Comparison of ENCODE assay signal across 10 mouse cellular contexts in genomic region chr5:112285548-112286085, GRCm38 (mm10). TPM values are rescaled to one million over a fixed set of nuclear protein-coding genes. Genes with fewer than 3 reads are reported as not detected.
A peak's percentile ranks its signal among the peaks of the same experiment; 100 is the strongest.
DNase-seq lines count a peak whose midpoint lies in the region.
"Had no signal": no experiment of that assay in that cellular context is flagged by ENCODE, and none has a peak within 500 bp of the region (broad histone marks: within the 10 kb centered on the region; RNA-seq: fewer than 3 reads in every experiment).

No protein-coding gene starts in this region.

- peak; percentile 20 for DNase-seq in kidney, postnatal 10 days
- DNase-seq in kidney, adult 11 months, result no peak
- DNase-seq in A20 (ENCODE audit: low read depth, low spot score), result peak; percentile 48
- peak; percentile 18 for DNase-seq in CD4-positive helper T cell, adult 2 months (ENCODE audit: low read depth, low spot score)
- DNase-seq in thymus, adult 18-20 months, result peak; percentile 49 to 65
- DNase-seq in urinary bladder, postnatal 4 days (ENCODE audit: low spot score in 2 of 2), result no peak
- no peak for DNase-seq in layer of hippocampus, postnatal 14 days (ENCODE audit: low spot score in 2 of 2)
- DNase-seq: heart, adult 18-20 months; kidney, postnatal 25 days; lung, embryonic 14.5 days had no signal

RNA-seq across cellular contexts. Expression of gene Tpst2, which starts 9.1 kb away (rescaled TPM):
- 10 to 100 TPM; 41.1 to 43.0 TPM for total RNA-seq in layer of hippocampus, postnatal 14 days (2021)

RNA-seq across cellular contexts. Expression of gene Crybb1, which starts 30.0 kb away (rescaled TPM):
- 10 to 100 TPM; 16.1 to 17.5 TPM for total RNA-seq in layer of hippocampus, postnatal 14 days (2021)

RNA-seq across cellular contexts. Expression of gene Cryba4, which starts 33.3 kb away (rescaled TPM):
- total RNA-seq in layer of hippocampus, postnatal 14 days (2021), result 1 to 10 TPM; 1.1 to 1.8 TPM

RNA-seq across cellular contexts. Expression of gene Tfip11, which starts 40.5 kb away (rescaled TPM):
- total RNA-seq in layer of hippocampus, postnatal 14 days (2021), result 10 to 100 TPM; 34.9 to 36.8 TPM

RNA-seq across cellular contexts. Expression of gene Srrd, which starts 57.2 kb away (rescaled TPM):
- 10 to 100 TPM; 26.4 to 30.1 TPM for total RNA-seq in layer of hippocampus, postnatal 14 days (2021)

Comparison
In these comparisons a context has a peak if more than half of its experiments do, and no peak if none do; other contexts are left out.
1. DNase-seq: peak in kidney, postnatal 10 days (single experiment), A20 (single experiment), CD4-positive helper T cell, adult 2 months (single experiment) and thymus, adult 18-20 months (2 of 2); none in kidney, adult 11 months (single experiment), urinary bladder, postnatal 4 days (0 of 2) and layer of hippocampus, postnatal 14 days (0 of 2).